Mouse (Mus musculus) small intestine, adult 2 months (tissue): ENCODE data around the gene St6galnac3. TPM values are rescaled to one million over a fixed set of nuclear protein-coding genes. Genes with fewer than 3 reads are reported as not detected.

ENCODE experiments used
- H3K27ac ChIP-seq: fragments of 200-500 bp; 2 replicates; pipeline ENCODE4 v1.5.1; 2012; ENCODE audit warnings: low read depth, low read length, control low read depth, inconsistent platforms; ENCODE audit not compliant: insufficient read depth
- H3K27me3 ChIP-seq: fragments of 200-500 bp; 2 replicates; pipeline ENCODE4 v1.6.1; 2012; ENCODE audit warnings: mild to moderate bottlenecking, moderate library complexity, low read length, inconsistent platforms; ENCODE audit not compliant: control insufficient read depth, insufficient read depth
- H3K36me3 ChIP-seq: fragments of 200-500 bp; 2 replicates; pipeline ENCODE4 v1.6.1; 2012; ENCODE audit warnings: mild to moderate bottlenecking, low read length, control low read depth, inconsistent platforms; ENCODE audit not compliant: control insufficient read depth, insufficient read depth
- H3K4me1 ChIP-seq: fragments of 200-500 bp; 2 replicates; pipeline ENCODE4 v1.6.1; 2012; ENCODE audit warnings: low read length, inconsistent platforms, mixed read lengths; ENCODE audit not compliant: control insufficient read depth, insufficient read depth, insufficient read length
- H3K4me3 ChIP-seq: fragments of 200-500 bp; 2 replicates; pipeline ENCODE4 v1.5.1; 2012; ENCODE audit warnings: low read depth, mild to moderate bottlenecking, control low read depth, inconsistent platforms, low read length, moderate library complexity
- CTCF ChIP-seq: fragments of 200-500 bp; IDR thresholded peaks from 2 replicates; pipeline ENCODE4 v1.5.1; 2012; ENCODE audit warnings: low read depth, mild to moderate bottlenecking, control low read depth, inconsistent platforms, low read length, moderate library complexity, mixed read lengths; ENCODE audit not compliant: insufficient replicate concordance, insufficient read length; ENCODE audit errors: extremely low read depth
- POLR2A ChIP-seq: fragments of 200-500 bp; IDR thresholded peaks from 2 replicates; pipeline ENCODE4 v1.6.1; 2012; ENCODE audit warnings: low read depth, mild to moderate bottlenecking, control low read depth, inconsistent platforms, low read length, moderate library complexity
- WGBS: fragments of 180-500 bp; shearing (Covaris S2); methylation state at CpG from one replicate; pipeline ENCODE4 v1.1.7; 2018; 5-methylcytosine and 5-hydroxymethylcytosine counted together
- polyA plus RNA-seq: library from polyadenylated mRNA; depleted of rRNA; stranded (reverse); fragments of >200 nt; gene quantifications from 2 replicates; pipeline ENCODE4 v1.2.3, GENCODE M21; 2012

Gene St6galnac3
- polyA plus RNA-seq, 1 experiment: 1.1 TPM

GRCm38 (mm10) chr3:153353313-153354103 lies 371.5 kb downstream of the St6galnac3 start:
- WGBS: 60% methylated on average over 16 of the region's 16 CpGs
- TF ChIP-seq CTCF (no peak), POLR2A (no peak)
- Histone ChIP-seq H3K4me3 (no peak overlapping the region), H3K27me3 (no peaks in the 10 kb centered on the region), H3K4me1 (no peaks in the 10 kb centered on the region), H3K36me3 (no peaks in the 10 kb centered on the region), H3K27ac (no peak overlapping the region)

- H3K36me3 ChIP-seq: no peaks in the 10 kb centered on the region
- no peaks in the 10 kb centered on the region for H3K4me1 ChIP-seq
- no peak for TF ChIP-seq CTCF
- TF ChIP-seq POLR2A: no peak
- no peak overlapping the region for H3K27ac ChIP-seq
- H3K4me3 ChIP-seq: no peak overlapping the region
- WGBS: 84% methylated on average over 10 of the region's 10 CpGs
- H3K27me3 ChIP-seq: no peaks in the 10 kb centered on the region
Observed at GRCm38 (mm10) chr3:153349981-153350380, 375.0 kb downstream of the St6galnac3 start.

GRCm38 (mm10) chr3:153348797-153349465 lies 376.0 kb downstream of the St6galnac3 start:
- Histone ChIP-seq H3K36me3 (no peaks in the 10 kb centered on the region), H3K27me3 (no peaks in the 10 kb centered on the region), H3K27ac (no peak overlapping the region), H3K4me1 (no peaks in the 10 kb centered on the region), H3K4me3 (no peak overlapping the region)
- WGBS: 75% methylated on average over 9 of the region's 9 CpGs
- TF ChIP-seq CTCF (no peak), POLR2A (no peak)

- 75% methylated on average over 5 of the region's 5 CpGs for WGBS
- Histone ChIP-seq H3K4me3 (no peak overlapping the region), H3K27ac (no peak overlapping the region), H3K4me1 (no peaks in the 10 kb centered on the region), H3K27me3 (no peaks in the 10 kb centered on the region), H3K36me3 (no peaks in the 10 kb centered on the region)
- TF ChIP-seq POLR2A: no peak
- TF ChIP-seq CTCF: no peak
Observed at GRCm38 (mm10) chr3:153344979-153345378, 380.0 kb downstream of the St6galnac3 start.

- H3K4me3 ChIP-seq: no peak overlapping the region
Observed at GRCm38 (mm10) chr3:153339940-153340339, 385.0 kb downstream of the St6galnac3 start.

GRCm38 (mm10) chr3:153339091-153339490 lies 385.9 kb downstream of the St6galnac3 start:
- TF ChIP-seq CTCF (no peak), POLR2A (no peak)
- 84% methylated on average over 12 of the region's 12 CpGs for WGBS
- no peaks in the 10 kb centered on the region for H3K27me3 ChIP-seq
- no peaks in the 10 kb centered on the region for H3K36me3 ChIP-seq
- H3K4me1 ChIP-seq: no peaks in the 10 kb centered on the region
- no peak overlapping the region for H3K27ac ChIP-seq
- no peak overlapping the region for H3K4me3 ChIP-seq

More at GRCm38 (mm10) chr3:153339940-153340339, 385.0 kb downstream of the St6galnac3 start:
- Histone ChIP-seq H3K4me1 (no peaks in the 10 kb centered on the region), H3K27ac (no peak overlapping the region), H3K36me3 (no peaks in the 10 kb centered on the region), H3K27me3 (no peaks in the 10 kb centered on the region)
- WGBS: 53% methylated on average over 2 of the region's 2 CpGs
- TF ChIP-seq CTCF: no peak
- TF ChIP-seq POLR2A: no peak

GRCm38 (mm10) chr3:153337779-153338178 lies 387.2 kb downstream of the St6galnac3 start:
- 90% methylated on average over 3 of the region's 3 CpGs for WGBS
- Histone ChIP-seq H3K4me3 (no peak overlapping the region), H3K27me3 (no peaks in the 10 kb centered on the region), H3K4me1 (no peaks in the 10 kb centered on the region), H3K27ac (no peak overlapping the region), H3K36me3 (no peaks in the 10 kb centered on the region)
- TF ChIP-seq POLR2A (no peak), CTCF (no peak)
